Mouse (Mus musculus) ES-E14 (cell line): ENCODE measurements around the gene Fkbp5.

Source experiments
- CHD2 ChIP-seq: IDR thresholded peaks from 2 replicates; pipeline ENCODE4 v1.6.1; 2014; ENCODE audit warnings: mild to moderate bottlenecking, low read depth, low read length, inconsistent platforms
- MAFK ChIP-seq: IDR thresholded peaks from 2 replicates; pipeline ENCODE4 v1.6.1; 2014; ENCODE audit warnings: mild to moderate bottlenecking, low read depth, low read length, inconsistent platforms; ENCODE audit not compliant: insufficient read depth
- ZC3H11A ChIP-seq: IDR thresholded peaks from 2 replicates; pipeline ENCODE4 v1.6.1; 2012; ENCODE audit warnings: low read depth, mild to moderate bottlenecking, inconsistent platforms, low read length, borderline replicate concordance

- TF ChIP-seq CHD2, result no peak
- TF ChIP-seq MAFK, result no peak
- no peak for TF ChIP-seq ZC3H11A
Observed at GRCm38 (mm10) chr17:28504182-28504581, 13.1 kb downstream of the Fkbp5 start.
